Mouse (Mus musculus) ES-E14 (cell line): ENCODE data around the gene Gm37419. TPM values are rescaled to one million over a fixed set of nuclear protein-coding genes. Genes with fewer than 3 reads are reported as not detected.

Source experiments
- DNase-seq: peaks from one replicate; pipeline ENCODE4 v3.0.0-alpha.2; 2013; ENCODE audit warnings: low read depth, low spot score
- H3K27ac ChIP-seq: 2 replicates; pipeline ENCODE4 v1.5.1; 2012; ENCODE audit warnings: low read depth, mild to moderate bottlenecking, low read length, moderate library complexity, mixed read lengths; ENCODE audit not compliant: poor library complexity, insufficient read depth, severe bottlenecking
- H3K36me3 ChIP-seq: 2 replicates; pipeline ENCODE4 v1.6.1; 2012; ENCODE audit warnings: mild to moderate bottlenecking, low read length, moderate library complexity, mixed read lengths; ENCODE audit not compliant: control insufficient read depth, poor library complexity, insufficient read depth, severe bottlenecking
- H3K4me1 ChIP-seq, 2 experiments: fragments of 150-350 bp in 1 of 2; sonication (generic) in 1 of 2; 2 replicates each; pipeline ENCODE4 v1.6.1; 2012; ENCODE audit warnings: low read length in 2 of 2, mild to moderate bottlenecking in 1 of 2, mixed read lengths in 1 of 2; ENCODE audit not compliant: control insufficient read depth in 2 of 2, insufficient read depth in 2 of 2, poor library complexity in 1 of 2
- H3K4me3 ChIP-seq, 2 experiments: fragments of 150-350 bp in 1 of 2; sonication (generic) in 1 of 2; 2 replicates each; pipeline ENCODE4 v1.5.1; 2012; ENCODE audit warnings: low read length in 2 of 2, low read depth in 1 of 2, mild to moderate bottlenecking in 1 of 2, mixed read lengths in 1 of 2; ENCODE audit not compliant: insufficient read depth in 1 of 2, poor library complexity in 1 of 2, severe bottlenecking in 1 of 2
- H3K9ac ChIP-seq: 2 replicates; pipeline ENCODE4 v1.6.1; 2012; ENCODE audit warnings: low read depth, mild to moderate bottlenecking, low read length, mixed read lengths; ENCODE audit not compliant: poor library complexity, insufficient read depth, severe bottlenecking
- H3K9me3 ChIP-seq: fragments of 150-350 bp; sonication (generic); 2 replicates; pipeline ENCODE4 v1.6.1; 2012; ENCODE audit warnings: low read depth, mild to moderate bottlenecking, low read length; ENCODE audit not compliant: control insufficient read depth, insufficient read depth
- CHD2 ChIP-seq: IDR thresholded peaks from 2 replicates; pipeline ENCODE4 v1.6.1; 2014; ENCODE audit warnings: mild to moderate bottlenecking, low read depth, low read length, inconsistent platforms
- HCFC1 ChIP-seq: IDR thresholded peaks from 2 replicates; pipeline ENCODE4 v1.6.1; 2012; ENCODE audit warnings: low read length, inconsistent platforms, borderline replicate concordance; ENCODE audit not compliant: insufficient read depth
- MAFK ChIP-seq: IDR thresholded peaks from 2 replicates; pipeline ENCODE4 v1.6.1; 2014; ENCODE audit warnings: mild to moderate bottlenecking, low read depth, low read length, inconsistent platforms; ENCODE audit not compliant: insufficient read depth
- ZC3H11A ChIP-seq: IDR thresholded peaks from 2 replicates; pipeline ENCODE4 v1.6.1; 2012; ENCODE audit warnings: low read depth, mild to moderate bottlenecking, inconsistent platforms, low read length, borderline replicate concordance
- ZNF384 ChIP-seq: IDR thresholded peaks from 2 replicates; pipeline ENCODE4 v1.6.1; 2012; ENCODE audit warnings: low read depth, low read length, inconsistent platforms
- in situ Hi-C, 2 experiments: fragments of 600-800 bp; cut with MboI; formaldehyde crosslinking; loops; one replicate each; pipeline ENCODE4 v1.15.1; 2025; ENCODE audit warnings: low sequenced_read_pairs in 2 of 2, inconsistent platforms in 1 of 2; ENCODE audit not compliant: unreplicated experiment in 2 of 2
- total RNA-seq: library from RNA; depleted of rRNA; stranded (reverse); fragments of 300-350 nt; gene quantifications from 2 replicates; pipeline ENCODE4 v1.2.3, GENCODE M21; 2012

The Gm37419 gene
- total RNA-seq, 1 experiment = not detected

DNA sequence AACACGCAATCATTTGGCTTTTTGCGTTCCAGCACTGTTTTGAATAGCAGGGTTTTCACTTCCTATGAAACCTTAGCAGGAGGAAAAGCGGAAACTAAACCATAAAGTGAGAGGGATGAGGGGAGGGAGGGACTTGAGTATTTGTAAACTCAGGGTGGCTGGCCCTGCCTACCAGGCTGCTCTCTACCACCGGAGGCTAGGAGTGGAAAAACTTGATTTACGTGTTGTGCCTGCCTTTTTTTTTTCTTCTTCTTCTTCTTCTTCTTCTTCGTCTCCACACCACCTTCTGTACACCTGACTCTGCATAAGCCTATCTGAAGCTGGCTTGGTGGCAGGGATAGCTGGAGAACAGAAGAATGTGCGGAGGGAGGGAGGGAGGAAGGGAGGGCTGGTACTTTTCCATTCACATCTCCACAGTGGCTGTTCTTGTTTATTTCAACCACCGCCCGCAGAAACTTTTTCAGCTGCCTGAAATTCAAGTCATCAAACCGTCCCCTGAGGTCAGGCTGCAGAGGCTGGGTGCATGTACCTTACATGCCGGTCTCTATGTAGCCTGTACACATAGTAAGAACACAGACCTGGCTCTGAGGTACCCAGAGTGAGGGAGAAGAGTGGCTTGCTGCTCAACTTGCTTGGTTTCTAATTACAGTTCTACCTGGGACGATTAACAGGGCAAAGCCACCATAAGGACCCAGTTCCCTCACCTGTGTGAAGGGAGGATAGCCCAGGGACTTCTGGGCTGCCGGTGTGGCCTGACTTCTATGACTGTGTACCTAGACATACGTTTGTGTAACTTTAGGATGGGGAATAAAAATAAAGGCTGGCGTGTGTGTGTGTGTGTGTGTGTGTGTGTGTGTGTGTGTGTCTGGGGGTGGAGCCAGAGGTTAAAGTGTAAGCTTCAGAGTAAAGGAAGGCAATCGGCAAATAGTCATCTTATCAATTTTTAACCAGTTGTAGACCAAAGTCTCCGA is 5.4 kb downstream of the Gm37419 start:
- H3K27ac ChIP-seq = no peak overlapping the region
- no peak overlapping the region for H3K9ac ChIP-seq
- no peaks in the 10 kb centered on the region for H3K36me3 ChIP-seq
- no peak overlapping the region for H3K4me3 ChIP-seq
- DNase-seq = no peak
- H3K4me1 ChIP-seq = peaks cover 2 to 8% of the 10 kb centered on the region in 2 experiments; a peak in 2 of 4 replicates
- in situ Hi-C loops = loop anchor here (25.0 kb wide), 2 partner anchors 319 to 1069 kb away; no protein-coding TSS in a partner anchor
- H3K9me3 ChIP-seq = no peaks in the 10 kb centered on the region
- TF ChIP-seq MAFK (no peak), ZC3H11A (no peak), CHD2 (no peak), ZNF384 (no peak), HCFC1 (no peak)

DNA sequence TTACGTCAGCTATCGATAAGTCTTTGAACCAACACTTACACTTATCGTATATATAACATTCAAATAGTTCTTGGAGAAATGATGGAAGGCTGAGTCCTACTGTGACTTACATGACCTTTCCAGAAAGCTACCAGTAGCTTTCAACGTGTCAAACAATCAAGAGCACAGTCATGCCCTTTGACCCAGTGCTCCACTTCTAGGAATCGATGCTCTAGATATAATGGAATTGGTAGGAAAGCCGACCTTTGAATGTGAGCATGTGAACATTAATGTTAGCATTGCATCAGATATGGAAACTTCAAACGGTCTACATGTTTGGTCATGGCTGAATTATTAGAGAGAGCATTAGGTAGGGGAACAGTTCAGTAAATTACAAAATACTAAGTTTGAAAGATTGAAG is 8.1 kb downstream of the Gm37419 start:
- H3K27ac ChIP-seq = no peak overlapping the region
- H3K4me3 ChIP-seq = no peak overlapping the region
- in situ Hi-C loops = loop anchor here (25.0 kb wide), 2 partner anchors 316 to 1066 kb away; no protein-coding TSS in a partner anchor
- no peaks in the 10 kb centered on the region for H3K36me3 ChIP-seq
- H3K9me3 ChIP-seq = no peaks in the 10 kb centered on the region
- no peak for DNase-seq
- H3K9ac ChIP-seq = no peak overlapping the region
- TF ChIP-seq HCFC1 (no peak), ZC3H11A (no peak), MAFK (no peak), CHD2 (no peak), ZNF384 (no peak)
- peaks cover under 1 to 1% of the 10 kb centered on the region in 2 experiments; a peak in 1 of 4 replicates for H3K4me1 ChIP-seq

DNA sequence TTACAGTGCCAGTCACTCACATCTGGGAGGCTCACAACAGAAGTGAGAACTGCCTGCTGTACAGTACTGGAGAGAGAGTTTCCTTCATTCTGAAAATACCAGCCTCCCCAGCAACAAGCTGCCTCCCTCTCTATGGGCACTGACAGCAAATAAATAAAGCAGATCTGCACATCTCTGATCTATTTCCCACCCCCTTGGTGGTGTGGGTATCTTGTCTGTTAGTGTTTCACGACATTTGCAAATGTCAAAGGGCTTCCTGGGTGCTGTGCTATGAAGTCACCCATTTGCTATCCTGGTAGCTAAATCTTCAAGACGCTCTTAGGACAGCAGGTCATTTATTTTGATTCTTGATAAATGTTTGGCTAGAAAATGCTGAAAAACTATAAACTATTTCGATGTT is 8.9 kb downstream of the Gm37419 start:
- no peaks in the 10 kb centered on the region; a peak in 1 of 4 replicates for H3K4me1 ChIP-seq
- no peak for TF ChIP-seq MAFK
- TF ChIP-seq HCFC1 = no peak
- no peak for TF ChIP-seq ZNF384
- TF ChIP-seq CHD2 = no peak
- TF ChIP-seq ZC3H11A = no peak
- no peaks in the 10 kb centered on the region for H3K9me3 ChIP-seq
- H3K4me3 ChIP-seq = no peak overlapping the region
- in situ Hi-C loops = loop anchor here (25.0 kb wide), 2 partner anchors 315 to 1065 kb away; no protein-coding TSS in a partner anchor
- H3K36me3 ChIP-seq = no peaks in the 10 kb centered on the region
- no peak overlapping the region for H3K27ac ChIP-seq
- H3K9ac ChIP-seq = no peak overlapping the region
- no peak for DNase-seq

DNA sequence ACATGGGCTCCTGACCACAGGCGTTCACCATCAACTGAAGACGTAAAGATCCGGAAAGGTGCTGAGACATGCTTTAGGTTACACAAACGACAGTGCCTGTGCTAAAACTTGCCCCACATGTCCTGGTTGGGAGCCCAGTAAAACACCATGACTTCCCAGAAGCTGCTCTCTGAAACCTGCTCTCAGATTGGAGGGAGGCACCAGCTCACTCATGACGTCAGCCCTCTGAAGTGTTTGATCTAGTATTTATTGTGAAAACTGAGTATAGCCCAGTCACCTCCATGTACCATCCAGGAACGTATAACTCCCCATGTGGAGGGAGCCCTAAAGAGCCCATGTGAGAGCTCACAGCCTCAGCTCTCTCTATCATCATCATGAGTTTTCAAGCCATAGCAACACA is 9.6 kb downstream of the Gm37419 start:
- TF ChIP-seq ZNF384 (no peak), ZC3H11A (no peak), MAFK (no peak), CHD2 (no peak), HCFC1 (no peak)
- Histone ChIP-seq H3K27ac (no peak overlapping the region), H3K9ac (no peak overlapping the region), H3K9me3 (no peaks in the 10 kb centered on the region), H3K36me3 (no peaks in the 10 kb centered on the region), H3K4me1 (no peaks in the 10 kb centered on the region; a peak in 1 of 4 replicates), H3K4me3 (no peak overlapping the region)
- no peak for DNase-seq
- in situ Hi-C loops = loop anchor here (25.0 kb wide), 2 partner anchors 314 to 1064 kb away; no protein-coding TSS in a partner anchor
